In the genomic region with DNA sequence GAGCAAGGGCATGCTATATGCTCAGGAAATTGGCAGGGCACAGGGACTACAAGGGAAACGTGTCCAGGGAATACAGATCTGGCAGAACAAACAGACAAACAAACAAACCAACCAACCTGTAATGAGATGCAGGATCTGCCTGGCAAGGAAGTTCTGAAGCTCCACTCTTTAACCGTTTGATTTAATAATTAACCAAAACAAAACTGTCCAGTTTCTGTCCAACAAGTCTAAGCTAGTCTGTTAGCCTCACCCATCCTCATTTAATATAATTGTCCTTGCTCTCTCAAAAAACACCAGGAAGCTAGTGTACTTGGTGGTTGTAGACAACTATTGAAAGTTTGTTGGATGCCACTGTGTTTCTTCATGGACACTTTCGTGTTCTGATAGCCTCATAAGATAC, we compare ENCODE assay signal across 25 mouse cellular contexts.
DNase-seq lines count a peak whose midpoint lies in the region; ATAC-seq lines count a peak whose summit lies in the region.
"Had no signal": no experiment of that assay in that cellular context is flagged by ENCODE, and none has a peak within 500 bp of the region (broad histone marks: within the 10 kb centered on the region; RNA-seq: fewer than 3 reads in every experiment).

No protein-coding gene starts in this region.

- no peak for ATAC-seq in embryonic facial prominence, embryonic 15.5 days (ENCODE audit: insufficient number of reproducible peaks, low FRiP score, low TSS enrichment, low read depth)
- no peak; the same call in 1 of the 2 replicates for ATAC-seq in kidney, embryonic 15.5 days (replicated peaks; ENCODE audit: low FRiP score)
- ATAC-seq in frontal cortex, adult (ENCODE audit: low TSS enrichment): no peak
- ATAC-seq: activated CD4-positive, CD25-positive, alpha-beta regulatory T cell, adult 4 months; forebrain, embryonic 14.5 days; forebrain, postnatal 0 days had no signal

- no peak overlapping the region for H3K9ac ChIP-seq in embryonic facial prominence, embryonic 15.5 days
- H3K9ac ChIP-seq in kidney, embryonic 15.5 days: no peak overlapping the region
- H3K9ac ChIP-seq: forebrain, postnatal 0 days; heart, embryonic 13.5 days; hindbrain, embryonic 14.5 days had no signal

- peak overlapping the region; percentile 44; the same call in 1 of the 2 replicates for H3K27ac ChIP-seq in embryonic facial prominence, embryonic 15.5 days (replicated peaks)
- H3K27ac ChIP-seq in embryonic facial prominence, embryonic 10.5 days (replicated peaks): no peak overlapping the region
- H3K27ac ChIP-seq in kidney, embryonic 15.5 days: no peak overlapping the region
- H3K27ac ChIP-seq: heart, adult 2 months; heart, embryonic 10.5 days; heart, embryonic 13.5 days; hindbrain, embryonic 14.5 days had no signal

- no peaks in the 10 kb centered on the region for H3K27me3 ChIP-seq in embryonic facial prominence, embryonic 15.5 days
- H3K27me3 ChIP-seq in embryonic facial prominence, embryonic 10.5 days (replicated peaks; ENCODE audit: low read depth, poor library complexity, severe bottlenecking): no peaks in the 10 kb centered on the region
- H3K27me3 ChIP-seq in kidney, embryonic 15.5 days: no peaks in the 10 kb centered on the region
- H3K27me3 ChIP-seq: heart, embryonic 13.5 days had no signal

- no peaks in the 10 kb centered on the region for H3K9me3 ChIP-seq in embryonic facial prominence, embryonic 15.5 days (replicated peaks)
- H3K9me3 ChIP-seq in embryonic facial prominence, embryonic 10.5 days: no peaks in the 10 kb centered on the region
- no peaks in the 10 kb centered on the region for H3K9me3 ChIP-seq in kidney, embryonic 15.5 days (replicated peaks)
- H3K9me3 ChIP-seq: heart, embryonic 10.5 days; heart, embryonic 13.5 days had no signal

- H3K36me3 ChIP-seq in embryonic facial prominence, embryonic 15.5 days: no peaks in the 10 kb centered on the region
- H3K36me3 ChIP-seq in embryonic facial prominence, embryonic 10.5 days (replicated peaks): no peaks in the 10 kb centered on the region
- no peaks in the 10 kb centered on the region for H3K36me3 ChIP-seq in kidney, embryonic 15.5 days
- H3K36me3 ChIP-seq: heart, embryonic 10.5 days; heart, embryonic 13.5 days had no signal

- no peak for DNase-seq in embryonic facial prominence, embryonic 10.5 days (ENCODE audit: low spot score)
- peak; percentile 9 for DNase-seq in kidney, adult 18-20 months
- peak; percentile 70 for DNase-seq in kidney, adult 9 months
- DNase-seq in kidney, postnatal 14 days: no peak
- DNase-seq in kidney, postnatal 36 days: peak; percentile 19 to 20
- DNase-seq: adrenal gland, adult 8-10 months; adrenal gland, postnatal 25 days; cerebellum, adult 11-12 months; cerebellum, adult 8-10 months; cerebellum, postnatal 10 days; cerebellum, postnatal 36 days; embryo, embryonic 11 days; forebrain, postnatal 0 days; gastrocnemius, postnatal 25 days; heart, adult 2 months; heart, postnatal 14 days; heart, postnatal 4 days had no signal

- WGBS in embryonic facial prominence, embryonic 15.5 days: 61% methylated on average over 3 of the region's 3 CpGs
- 78% methylated on average over 3 of the region's 3 CpGs for WGBS in embryonic facial prominence, embryonic 10.5 days
- WGBS in kidney, embryonic 15.5 days: 74% methylated on average over 3 of the region's 3 CpGs

- no peak overlapping the region for H3K4me2 ChIP-seq in embryonic facial prominence, embryonic 15.5 days (replicated peaks)
- no peak overlapping the region for H3K4me2 ChIP-seq in kidney, embryonic 15.5 days
- H3K4me2 ChIP-seq: heart, embryonic 13.5 days; hindbrain, embryonic 14.5 days had no signal

- H3K4me1 ChIP-seq in embryonic facial prominence, embryonic 15.5 days: no peaks in the 10 kb centered on the region
- H3K4me1 ChIP-seq in embryonic facial prominence, embryonic 10.5 days: no peaks in the 10 kb centered on the region
- H3K4me1 ChIP-seq in kidney, embryonic 15.5 days: no peaks in the 10 kb centered on the region
- H3K4me1 ChIP-seq: heart, embryonic 10.5 days had no signal

- no peak overlapping the region for H3K4me3 ChIP-seq in embryonic facial prominence, embryonic 15.5 days (replicated peaks)
- no peak overlapping the region for H3K4me3 ChIP-seq in embryonic facial prominence, embryonic 10.5 days
- H3K4me3 ChIP-seq in kidney, embryonic 15.5 days (replicated peaks): no peak overlapping the region
- H3K4me3 ChIP-seq: heart, adult 2 months; heart, embryonic 10.5 days; heart, embryonic 13.5 days had no signal

Comparison
In these comparisons a context has a peak if more than half of its experiments do, and no peak if none do; other contexts are left out.
1. DNase-seq: peak in kidney, adult 18-20 months (single experiment), kidney, adult 9 months (single experiment) and kidney, postnatal 36 days (2 of 2); none in embryonic facial prominence, embryonic 10.5 days (single experiment) and kidney, postnatal 14 days (single experiment).